Mouse (Mus musculus) heart, adult 2 months (tissue): Measurements from ENCODE around the gene Wfdc1.

ENCODE experiments used
- CTCF ChIP-seq: fragments of 200-600 bp; IDR thresholded peaks from 2 replicates; pipeline ENCODE4 v1.8.1; 2022; ENCODE audit warnings: antibody characterized with exemption, mild to moderate bottlenecking, moderate library complexity
- EP300 ChIP-seq: fragments of 200-500 bp; IDR thresholded peaks from 2 replicates; pipeline ENCODE4 v1.6.1; 2011; ENCODE audit warnings: low read depth, low read length, control low read depth; ENCODE audit not compliant: insufficient read depth

GRCm38 (mm10) chr8:119651324-119651723, 14.8 kb upstream of the Wfdc1 start:
- TF ChIP-seq CTCF = no peak
- no peak for TF ChIP-seq EP300
